Mouse (Mus musculus) kidney, adult 2 months (tissue): Measurements from ENCODE around the gene Sf1.

Source experiments
- CTCF ChIP-seq: fragments of 200-500 bp; conservative IDR thresholded peaks from 2 replicates; pipeline ENCODE4 v1.5.1; 2011; ENCODE audit warnings: low read depth, mild to moderate bottlenecking, control low read depth, low read length, moderate library complexity, mixed read lengths; ENCODE audit not compliant: insufficient read depth, insufficient read length
- POLR2A ChIP-seq: fragments of 200-500 bp; IDR thresholded peaks from one replicate; pipeline ENCODE4 v1.6.1; 2011; ENCODE audit warnings: low read depth, low read length, control low read depth

DNA sequence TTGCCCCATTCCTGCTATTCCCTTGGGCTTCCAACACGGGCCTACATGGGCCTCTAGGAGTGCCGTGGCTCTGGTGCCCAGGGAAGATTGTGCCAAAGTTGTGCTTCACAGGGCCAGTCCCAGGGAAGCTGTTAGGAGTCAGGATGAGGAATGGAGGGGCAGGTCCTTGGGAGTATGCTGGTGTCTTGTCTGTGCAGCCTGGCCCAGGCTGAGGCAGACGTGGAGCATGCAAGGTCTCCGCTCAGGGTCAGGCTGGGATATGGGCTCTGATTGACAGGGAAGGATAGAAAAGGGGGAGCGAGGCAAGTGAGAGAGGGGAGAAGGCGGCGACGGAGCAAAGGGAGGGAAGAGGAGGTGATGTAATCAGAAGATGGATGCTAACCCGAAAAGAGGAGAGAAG, 38.7 kb upstream of the Sf1 start:
- TF ChIP-seq CTCF (no peak), POLR2A (no peak)
